Mouse (Mus musculus) G1E (cell line): ENCODE results near the gene Maml3.

Source experiments
- CTCF ChIP-seq: IDR thresholded peaks from 2 replicates; pipeline ENCODE4 v1.5.1; 2012; ENCODE audit warnings: low read depth, low read length, inconsistent platforms, mixed read lengths
- POLR2AphosphoS5 ChIP-seq: IDR thresholded peaks from 2 replicates; pipeline ENCODE4 v1.6.1; 2012; ENCODE audit warnings: low read depth, low read length, inconsistent platforms; ENCODE audit not compliant: insufficient replicate concordance
- TAL1 ChIP-seq: conservative IDR thresholded peaks from 2 replicates; pipeline ENCODE4 v1.6.1; 2012; ENCODE audit warnings: low read depth, low read length, inconsistent platforms, mixed read lengths

- TF ChIP-seq CTCF: no peak
- no peak for TF ChIP-seq TAL1
- no peak for TF ChIP-seq POLR2AphosphoS5
These were observed 176.7 kb downstream of the Maml3 start for GRCm38 (mm10) chr3:51928188-51928587.
